Mouse (Mus musculus) lung, embryonic 15.5 days (tissue): ENCODE measurements around the gene Tpsb2. TPM values are rescaled to one million over a fixed set of nuclear protein-coding genes. Genes with fewer than 3 reads are reported as not detected.

ENCODE experiments used
- ATAC-seq: fragments of 200-750 bp; cut with Nextera tagmentation; 2 replicates; pipeline ENCODE4 v1.8.0; 2017; ENCODE audit warnings: moderate number of reproducible peaks, borderline replicate concordance; ENCODE audit not compliant: low FRiP score, low TSS enrichment; ENCODE audit errors: extremely low read depth
- H3K27ac ChIP-seq: fragments of 300-500 bp; sonication (generic); 2 replicates; pipeline ENCODE4 v1.5.1; 2015; ENCODE audit warnings: moderate library complexity, mild to moderate bottlenecking, inconsistent platforms
- H3K27me3 ChIP-seq: fragments of 300-500 bp; sonication (generic); 2 replicates; pipeline ENCODE4 v1.6.1; 2015; ENCODE audit warnings: inconsistent platforms
- H3K36me3 ChIP-seq: fragments of 300-500 bp; sonication (generic); 2 replicates; pipeline ENCODE4 v1.6.1; 2015; ENCODE audit warnings: inconsistent platforms
- H3K4me1 ChIP-seq: fragments of 300-500 bp; sonication (generic); 2 replicates; pipeline ENCODE4 v1.6.1; 2015; ENCODE audit warnings: inconsistent platforms
- H3K4me2 ChIP-seq: fragments of 300-500 bp; sonication (generic); 2 replicates; pipeline ENCODE4 v1.6.1; 2015; ENCODE audit warnings: inconsistent platforms, mild to moderate bottlenecking, moderate library complexity
- H3K4me3 ChIP-seq: fragments of 300-500 bp; sonication (generic); 2 replicates; pipeline ENCODE4 v1.5.1; 2015; ENCODE audit warnings: mild to moderate bottlenecking, inconsistent platforms
- H3K9ac ChIP-seq: fragments of 300-500 bp; sonication (generic); 2 replicates; pipeline ENCODE4 v1.6.1; 2015; ENCODE audit warnings: inconsistent platforms
- H3K9me3 ChIP-seq: fragments of 300-500 bp; sonication (generic); 2 replicates; pipeline ENCODE4 v1.6.1; 2016; ENCODE audit warnings: inconsistent platforms
- WGBS: fragments of 180-500 bp; shearing (Covaris S2); methylation state at CpG from one replicate; pipeline ENCODE4 v1.1.7; 2015; 5-methylcytosine and 5-hydroxymethylcytosine counted together
- polyA plus RNA-seq: library from polyadenylated mRNA; unstranded; fragments of >200 nt; fragmentation: Nextera tagmentation; extraction: Ambion mirVana; gene quantifications from 2 replicates; pipeline ENCODE4 v1.2.1, GENCODE M21; 2015

The Tpsb2 gene
- 3.6 and 5.7 TPM in 2 replicates for polyA plus RNA-seq

GRCm38 (mm10) chr17:25366005-25366404, at the start of gene Tpsb2:
Gene Tpsb2, plus strand, starts transcription at chr17:25366305.
- WGBS, result 66% methylated on average over 2 of the region's 2 CpGs
- no peak within 1 kb of the TSS for H3K27ac ChIP-seq
- no peak within 1 kb of the TSS for H3K4me2 ChIP-seq
- H3K4me1 ChIP-seq, result no peaks in the 10 kb centered on the region
- no peaks in the 10 kb centered on the region for H3K27me3 ChIP-seq
- no peaks in the 10 kb centered on the region for H3K36me3 ChIP-seq
- no peak for ATAC-seq
- H3K9me3 ChIP-seq, result no peaks in the 10 kb centered on the region
- no peak within 1 kb of the TSS for H3K4me3 ChIP-seq
- H3K9ac ChIP-seq, result no peak within 1 kb of the TSS

GRCm38 (mm10) chr17:25318354-25318753, 47.8 kb upstream of the Tpsb2 start, which contains the start of gene Prss29:
Gene Prss29, plus strand, starts transcription at chr17:25318654.
- Histone ChIP-seq H3K9ac (no peak within 1 kb of the TSS), H3K36me3 (no peaks in the 10 kb centered on the region), H3K27ac (no peak within 1 kb of the TSS), H3K27me3 (no peaks in the 10 kb centered on the region), H3K4me2 (no peak within 1 kb of the TSS), H3K4me3 (no peak within 1 kb of the TSS), H3K9me3 (no peaks in the 10 kb centered on the region), H3K4me1 (no peaks in the 10 kb centered on the region)
- 65% methylated on average over 5 of the region's 5 CpGs for WGBS
- no peak for ATAC-seq

- Histone ChIP-seq H3K27ac (no peak overlapping the region), H3K27me3 (no peaks in the 10 kb centered on the region), H3K4me3 (no peak overlapping the region), H3K4me1 (no peaks in the 10 kb centered on the region), H3K9ac (no peak overlapping the region), H3K4me2 (no peak overlapping the region), H3K36me3 (no peaks in the 10 kb centered on the region), H3K9me3 (no peaks in the 10 kb centered on the region)
- WGBS, result 86% methylated on average over 8 of the region's 8 CpGs
- no peak for ATAC-seq
These were observed 45.3 kb upstream of the Tpsb2 start for GRCm38 (mm10) chr17:25320819-25321218.

GRCm38 (mm10) chr17:25322930-25323329, 43.2 kb upstream of the Tpsb2 start:
- H3K9ac ChIP-seq, result no peak overlapping the region
- H3K4me3 ChIP-seq, result no peak overlapping the region
- H3K27me3 ChIP-seq, result no peaks in the 10 kb centered on the region
- no peak overlapping the region for H3K4me2 ChIP-seq
- H3K36me3 ChIP-seq, result no peaks in the 10 kb centered on the region
- no peak for ATAC-seq
- H3K4me1 ChIP-seq, result no peaks in the 10 kb centered on the region
- WGBS, result 3% methylated on average over 2 of the region's 2 CpGs
- H3K9me3 ChIP-seq, result no peaks in the 10 kb centered on the region
- no peak overlapping the region for H3K27ac ChIP-seq

GRCm38 (mm10) chr17:25332321-25332720, 33.8 kb upstream of the Tpsb2 start:
- no peak for ATAC-seq
- Histone ChIP-seq H3K4me1 (no peaks in the 10 kb centered on the region), H3K27ac (no peak overlapping the region), H3K27me3 (peaks cover 9% of the 10 kb centered on the region; the same call in 1 of the 2 replicates), H3K4me3 (no peak overlapping the region), H3K9me3 (no peaks in the 10 kb centered on the region), H3K9ac (no peak overlapping the region), H3K36me3 (no peaks in the 10 kb centered on the region), H3K4me2 (no peak overlapping the region)
- 60% methylated on average over 9 of the region's 9 CpGs for WGBS

- Histone ChIP-seq H3K9ac (no peak overlapping the region), H3K27me3 (peaks cover 9% of the 10 kb centered on the region; the same call in 1 of the 2 replicates)
These were observed 32.2 kb upstream of the Tpsb2 start for GRCm38 (mm10) chr17:25333943-25334342.

GRCm38 (mm10) chr17:25338218-25338617, 27.9 kb upstream of the Tpsb2 start:
- no peak overlapping the region for H3K4me3 ChIP-seq
- ATAC-seq, result no peak
- no peak overlapping the region for H3K4me2 ChIP-seq
- H3K27ac ChIP-seq, result no peak overlapping the region
- 72% methylated on average over 4 of the region's 4 CpGs for WGBS
- H3K9me3 ChIP-seq, result no peaks in the 10 kb centered on the region
- H3K27me3 ChIP-seq, result peaks cover 6% of the 10 kb centered on the region; the same call in 1 of the 2 replicates
- no peaks in the 10 kb centered on the region for H3K36me3 ChIP-seq
- H3K9ac ChIP-seq, result no peak overlapping the region
- H3K4me1 ChIP-seq, result no peaks in the 10 kb centered on the region

More at GRCm38 (mm10) chr17:25333943-25334342, 32.2 kb upstream of the Tpsb2 start:
- Histone ChIP-seq H3K27ac (no peak overlapping the region), H3K4me2 (no peak overlapping the region), H3K9me3 (no peaks in the 10 kb centered on the region), H3K4me1 (no peaks in the 10 kb centered on the region), H3K4me3 (no peak overlapping the region), H3K36me3 (no peaks in the 10 kb centered on the region)
- ATAC-seq, result no peak
- WGBS, result 1% methylated on average over 8 of the region's 8 CpGs

- Histone ChIP-seq H3K27me3 (no peaks in the 10 kb centered on the region), H3K4me1 (no peaks in the 10 kb centered on the region), H3K9me3 (no peaks in the 10 kb centered on the region), H3K27ac (no peak overlapping the region), H3K4me3 (no peak overlapping the region), H3K36me3 (no peaks in the 10 kb centered on the region), H3K4me2 (no peak overlapping the region), H3K9ac (no peak overlapping the region)
- no peak for ATAC-seq
- 84% methylated on average over 6 of the region's 6 CpGs for WGBS
These were observed 26.1 kb upstream of the Tpsb2 start for GRCm38 (mm10) chr17:25340003-25340402.

- 40% methylated on average over 3 of the region's 3 CpGs for WGBS
- H3K27me3 ChIP-seq, result no peaks in the 10 kb centered on the region
- ATAC-seq, result no peak
These were observed 24.6 kb upstream of the Tpsb2 start for GRCm38 (mm10) chr17:25341490-25341889.

GRCm38 (mm10) chr17:25345462-25345861, 20.6 kb upstream of the Tpsb2 start, which contains the start of gene Tpsab1:
Gene Tpsab1, minus strand, starts transcription at chr17:25345562.
- no peaks in the 10 kb centered on the region for H3K36me3 ChIP-seq
- H3K27me3 ChIP-seq, result no peaks in the 10 kb centered on the region
- H3K9me3 ChIP-seq, result no peaks in the 10 kb centered on the region
- no peak within 1 kb of the TSS for H3K4me3 ChIP-seq
- no peak within 1 kb of the TSS for H3K4me2 ChIP-seq
- no peak within 1 kb of the TSS for H3K27ac ChIP-seq
- 86% methylated on average over 4 of the region's 4 CpGs for WGBS
- ATAC-seq, result no peak
- H3K9ac ChIP-seq, result no peak within 1 kb of the TSS
- H3K4me1 ChIP-seq, result no peaks in the 10 kb centered on the region

More at GRCm38 (mm10) chr17:25341490-25341889, 24.6 kb upstream of the Tpsb2 start:
- no peaks in the 10 kb centered on the region for H3K4me1 ChIP-seq
- no peak overlapping the region for H3K4me3 ChIP-seq
- no peak overlapping the region for H3K4me2 ChIP-seq
- H3K9me3 ChIP-seq, result no peaks in the 10 kb centered on the region
- no peaks in the 10 kb centered on the region for H3K36me3 ChIP-seq
- H3K27ac ChIP-seq, result no peak overlapping the region
- no peak overlapping the region for H3K9ac ChIP-seq

- no peak overlapping the region for H3K4me3 ChIP-seq
- no peak overlapping the region for H3K9ac ChIP-seq
- H3K27ac ChIP-seq, result no peak overlapping the region
- ATAC-seq, result no peak
- H3K4me1 ChIP-seq, result no peaks in the 10 kb centered on the region
- H3K4me2 ChIP-seq, result no peak overlapping the region
- no peaks in the 10 kb centered on the region for H3K9me3 ChIP-seq
- no peaks in the 10 kb centered on the region for H3K27me3 ChIP-seq
- no peaks in the 10 kb centered on the region for H3K36me3 ChIP-seq
- WGBS, result 51% methylated on average over 2 of the region's 2 CpGs
These were observed 4.8 kb upstream of the Tpsb2 start for GRCm38 (mm10) chr17:25361291-25361690.

- Histone ChIP-seq H3K36me3 (no peaks in the 10 kb centered on the region), H3K4me1 (no peaks in the 10 kb centered on the region), H3K9ac (no peak overlapping the region), H3K4me3 (no peak overlapping the region), H3K4me2 (no peak overlapping the region), H3K9me3 (no peaks in the 10 kb centered on the region), H3K27ac (no peak overlapping the region), H3K27me3 (no peaks in the 10 kb centered on the region)
- 0% methylated on average over 1 of the region's 1 CpGs for WGBS
- ATAC-seq, result no peak
These were observed 2.4 kb upstream of the Tpsb2 start for GRCm38 (mm10) chr17:25363726-25364125.

GRCm38 (mm10) chr17:25368973-25369372, 2.9 kb downstream of the Tpsb2 start, which contains the start of gene Tpsg1:
Gene Tpsg1, plus strand, starts transcription at chr17:25369273.
- Histone ChIP-seq H3K36me3 (no peaks in the 10 kb centered on the region), H3K27ac (no peak within 1 kb of the TSS), H3K27me3 (no peaks in the 10 kb centered on the region), H3K9ac (no peak within 1 kb of the TSS), H3K4me1 (0 out of 2 replicates have a peak, but pooled peaks cover 3% of the 10 kb centered on the region), H3K4me2 (no peak within 1 kb of the TSS), H3K9me3 (no peaks in the 10 kb centered on the region), H3K4me3 (no peak within 1 kb of the TSS)
- WGBS, result 62% methylated on average over 3 of the region's 3 CpGs
- no peak for ATAC-seq
